Mouse (Mus musculus) heart, embryonic 11.5 days (tissue): ENCODE data around the gene Gm17018. TPM values are rescaled to one million over a fixed set of nuclear protein-coding genes. Genes with fewer than 3 reads are reported as not detected.

Experiments used
- ATAC-seq: fragments of 200-750 bp; cut with Nextera tagmentation; replicated peaks from 2 replicates; pipeline ENCODE4 v1.8.0; 2017; ENCODE audit warnings: moderate library complexity; ENCODE audit not compliant: insufficient number of reproducible peaks, low FRiP score, low TSS enrichment
- H3K27ac ChIP-seq: fragments of 300-500 bp; sonication (generic); 2 replicates; pipeline ENCODE4 v1.5.1; 2014; ENCODE audit warnings: mild to moderate bottlenecking, low read depth, low read length
- H3K27me3 ChIP-seq: fragments of 300-500 bp; sonication (generic); 2 replicates; pipeline ENCODE4 v1.6.1; 2014; ENCODE audit warnings: mild to moderate bottlenecking, low read length, mixed read lengths; ENCODE audit not compliant: control insufficient read depth, insufficient read depth
- H3K36me3 ChIP-seq: fragments of 300-500 bp; sonication (generic); 2 replicates; pipeline ENCODE4 v1.6.1; 2014; ENCODE audit warnings: mild to moderate bottlenecking, low read length, moderate library complexity, mixed read lengths; ENCODE audit not compliant: control insufficient read depth, insufficient read depth
- H3K4me1 ChIP-seq: fragments of 300-500 bp; sonication (generic); 2 replicates; pipeline ENCODE4 v1.6.1; 2014; ENCODE audit warnings: low read length; ENCODE audit not compliant: control insufficient read depth, insufficient read depth
- H3K4me2 ChIP-seq: fragments of 300-500 bp; sonication (generic); 2 replicates; pipeline ENCODE4 v1.6.1; 2014; ENCODE audit warnings: mild to moderate bottlenecking, moderate library complexity
- H3K4me3 ChIP-seq: fragments of 300-500 bp; sonication (generic); 2 replicates; pipeline ENCODE4 v1.5.1; 2014; ENCODE audit warnings: low read depth, low read length
- H3K9ac ChIP-seq: fragments of 300-500 bp; sonication (generic); 2 replicates; pipeline ENCODE4 v1.6.1; 2014; ENCODE audit warnings: mild to moderate bottlenecking, low read depth, low read length, moderate library complexity
- H3K9me3 ChIP-seq: fragments of 300-500 bp; sonication (generic); replicated peaks from 2 replicates; pipeline ENCODE4 v1.6.1; 2016; ENCODE audit warnings: low read length; ENCODE audit not compliant: control insufficient read depth
- WGBS: fragments of 180-500 bp; shearing (Covaris S2); extraction: QIAGEN DNeasy Blood & Tissue Kit; methylation state at CpG from one replicate; pipeline ENCODE4 v1.1.7; 2014; ENCODE audit not compliant: insufficient replicate concordance; 5-methylcytosine and 5-hydroxymethylcytosine counted together
- polyA plus RNA-seq: library from polyadenylated mRNA; unstranded; fragments of >200 nt; fragmentation: Nextera tagmentation; extraction: Ambion mirVana; gene quantifications from 2 replicates; pipeline ENCODE4 v1.2.1, GENCODE M21; 2014

The Gm17018 gene
- polyA plus RNA-seq, result 32.6 and 35.1 TPM in 2 replicates

- Histone ChIP-seq H3K27me3 (no peaks in the 10 kb centered on the region), H3K9me3 (no peaks in the 10 kb centered on the region), H3K4me3 (peak within 1 kb of the TSS; percentile 83), H3K36me3 (peaks cover under 1% of the 10 kb centered on the region; the same call in 1 of the 2 replicates), H3K27ac (peak within 1 kb of the TSS; percentile 50; the same call in 1 of the 2 replicates), H3K4me2 (peak within 1 kb of the TSS; percentile 97), H3K4me1 (peaks cover 4% of the 10 kb centered on the region; the same call in 1 of the 2 replicates), H3K9ac (peak within 1 kb of the TSS; percentile 89)
- peak; percentile 77 for ATAC-seq
- 0% methylated on average over 35 of the region's 35 CpGs for WGBS
These were observed at the start of gene Gm17018, which contains the start of gene Poll for GRCm38 (mm10) chr19:45560153-45560890. Gm17018 (plus strand) TSS chr19:45560615. Poll (minus strand) TSS chr19:45560531.

- H3K9me3 ChIP-seq, result no peaks in the 10 kb centered on the region
- H3K27ac ChIP-seq, result no peak overlapping the region
- no peak overlapping the region for H3K4me2 ChIP-seq
- no peak for ATAC-seq
- H3K27me3 ChIP-seq, result no peaks in the 10 kb centered on the region
- peaks cover 9% of the 10 kb centered on the region for H3K36me3 ChIP-seq
- H3K9ac ChIP-seq, result no peak overlapping the region
- 72% methylated on average over 3 of the region's 3 CpGs for WGBS
- no peak overlapping the region for H3K4me3 ChIP-seq
- H3K4me1 ChIP-seq, result peaks cover 12% of the 10 kb centered on the region
These were observed 49.7 kb upstream of the Gm17018 start for GRCm38 (mm10) chr19:45510680-45511079.

- peaks cover 9% of the 10 kb centered on the region for H3K36me3 ChIP-seq
- no peak overlapping the region for H3K9ac ChIP-seq
- no peaks in the 10 kb centered on the region for H3K27me3 ChIP-seq
- no peak for ATAC-seq
- H3K4me2 ChIP-seq, result no peak overlapping the region
- no peaks in the 10 kb centered on the region for H3K9me3 ChIP-seq
- no peak overlapping the region for H3K27ac ChIP-seq
- H3K4me3 ChIP-seq, result no peak overlapping the region
- 88% methylated on average over 4 of the region's 4 CpGs for WGBS
- H3K4me1 ChIP-seq, result peaks cover 12% of the 10 kb centered on the region
These were observed 49.0 kb upstream of the Gm17018 start for GRCm38 (mm10) chr19:45511406-45511805.

- Histone ChIP-seq H3K9ac (no peak overlapping the region), H3K4me3 (no peak overlapping the region), H3K27ac (no peak overlapping the region), H3K4me2 (no peak overlapping the region), H3K9me3 (no peaks in the 10 kb centered on the region), H3K27me3 (no peaks in the 10 kb centered on the region), H3K4me1 (no peaks in the 10 kb centered on the region), H3K36me3 (peaks cover 16% of the 10 kb centered on the region)
- WGBS, result 77% methylated on average over 2 of the region's 2 CpGs
- no peak for ATAC-seq
These were observed 45.1 kb upstream of the Gm17018 start for GRCm38 (mm10) chr19:45515341-45515740.

GRCm38 (mm10) chr19:45516264-45516663 is 44.2 kb upstream of the Gm17018 start:
- 92% methylated on average over 12 of the region's 12 CpGs for WGBS
- peaks cover 16% of the 10 kb centered on the region for H3K36me3 ChIP-seq
- ATAC-seq, result no peak

GRCm38 (mm10) chr19:45527382-45527781 is 33.0 kb upstream of the Gm17018 start:
- H3K4me3 ChIP-seq, result no peak overlapping the region
- no peak overlapping the region for H3K9ac ChIP-seq
- no peak for ATAC-seq
- H3K27me3 ChIP-seq, result no peaks in the 10 kb centered on the region
- H3K4me2 ChIP-seq, result no peak overlapping the region
- 72% methylated on average over 7 of the region's 7 CpGs for WGBS
- H3K27ac ChIP-seq, result no peak overlapping the region
- H3K9me3 ChIP-seq, result no peaks in the 10 kb centered on the region
- H3K36me3 ChIP-seq, result peaks cover 10% of the 10 kb centered on the region
- H3K4me1 ChIP-seq, result peaks cover 28% of the 10 kb centered on the region

More at GRCm38 (mm10) chr19:45516264-45516663, 44.2 kb upstream of the Gm17018 start:
- Histone ChIP-seq H3K27ac (no peak overlapping the region), H3K9ac (no peak overlapping the region), H3K9me3 (no peaks in the 10 kb centered on the region), H3K4me1 (no peaks in the 10 kb centered on the region), H3K4me2 (no peak overlapping the region), H3K27me3 (no peaks in the 10 kb centered on the region), H3K4me3 (no peak overlapping the region)

- Histone ChIP-seq H3K4me2 (no peak overlapping the region), H3K9ac (no peak overlapping the region), H3K4me1 (peaks cover 30% of the 10 kb centered on the region), H3K27me3 (no peaks in the 10 kb centered on the region), H3K9me3 (no peaks in the 10 kb centered on the region), H3K27ac (no peak overlapping the region), H3K4me3 (no peak overlapping the region), H3K36me3 (peaks cover 10% of the 10 kb centered on the region)
- ATAC-seq, result no peak
- 88% methylated on average over 10 of the region's 10 CpGs for WGBS
These were observed 32.4 kb upstream of the Gm17018 start for GRCm38 (mm10) chr19:45527931-45528534.

- Histone ChIP-seq H3K4me3 (no peak overlapping the region), H3K9me3 (no peaks in the 10 kb centered on the region), H3K36me3 (peaks cover 5% of the 10 kb centered on the region), H3K27me3 (peaks cover 2% of the 10 kb centered on the region; the same call in 1 of the 2 replicates), H3K9ac (no peak overlapping the region), H3K4me1 (peaks cover 30% of the 10 kb centered on the region), H3K4me2 (no peak overlapping the region), H3K27ac (peak overlapping the region; percentile 65; the same call in 1 of the 2 replicates)
- ATAC-seq, result no peak
- 59% methylated on average over 5 of the region's 5 CpGs for WGBS
These were observed 31.1 kb upstream of the Gm17018 start for GRCm38 (mm10) chr19:45529294-45529693.
